Mouse (Mus musculus) monocyte, adult 2 months (primary cell): ENCODE data around the gene 5031439G07Rik.
"Not testable (repeated sequence)": the region's sequence is repeated elsewhere in the genome, so short reads cannot be mapped to it uniquely, and the experiment has no call there.

ENCODE experiments used
- DNase-seq, 2 experiments: peaks; one replicate each; pipeline ENCODE4 v3.0.0; 2022; ENCODE audit warnings: low spot score in 2 of 2, low read depth in 1 of 2

Gene 5031439G07Rik

DNA sequence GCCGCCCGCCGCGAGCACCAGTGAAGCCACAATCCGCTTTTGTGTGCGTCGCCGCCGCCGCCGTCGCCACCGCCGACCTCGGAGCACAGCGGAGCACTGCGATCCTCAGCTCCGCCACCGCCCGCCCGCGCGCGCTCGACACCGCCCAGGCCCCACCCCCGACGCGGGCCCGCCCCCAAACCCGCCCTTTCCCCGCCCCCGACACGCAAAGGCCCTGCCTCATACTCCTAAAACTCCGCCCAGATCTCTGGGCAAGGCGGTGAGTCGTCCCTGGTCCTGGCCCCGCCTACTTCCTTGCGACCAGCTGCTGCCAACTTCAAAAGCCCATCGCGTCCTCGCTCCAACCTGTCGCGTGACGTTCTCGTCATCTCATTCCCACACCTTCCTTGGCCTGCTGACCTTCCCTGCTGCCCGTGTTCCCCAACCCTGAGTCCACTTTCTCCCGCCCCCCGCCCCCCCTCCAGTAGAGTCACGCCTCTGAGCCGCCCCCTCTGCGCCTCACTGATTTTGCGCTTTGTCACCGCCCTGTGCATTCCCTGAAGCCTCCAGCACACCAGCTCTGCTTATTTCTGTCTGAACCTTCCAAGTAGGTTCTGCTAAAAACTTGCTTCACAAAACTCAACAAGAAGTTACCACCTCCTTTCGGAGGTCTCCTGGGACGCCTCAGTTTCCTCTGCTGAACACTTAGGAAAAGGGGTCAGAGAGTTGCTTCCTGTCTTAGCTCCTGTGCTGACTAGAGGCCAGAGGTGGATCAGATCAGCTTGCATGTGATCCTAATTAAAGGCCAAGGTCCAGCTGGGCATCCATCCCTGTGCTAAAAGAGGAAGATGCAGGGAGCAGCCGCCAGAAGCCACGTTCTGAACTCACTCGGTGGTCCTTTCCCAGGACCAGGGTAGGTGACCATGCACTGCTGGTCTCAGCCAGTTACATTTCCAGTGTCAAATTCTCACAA is at the start of gene 5031439G07Rik:
TSS of gene 5031439G07Rik (minus strand) at position 678 of the 952 bp plus-strand sequence.
- DNase-seq = peak; percentile 64 to 80

DNA sequence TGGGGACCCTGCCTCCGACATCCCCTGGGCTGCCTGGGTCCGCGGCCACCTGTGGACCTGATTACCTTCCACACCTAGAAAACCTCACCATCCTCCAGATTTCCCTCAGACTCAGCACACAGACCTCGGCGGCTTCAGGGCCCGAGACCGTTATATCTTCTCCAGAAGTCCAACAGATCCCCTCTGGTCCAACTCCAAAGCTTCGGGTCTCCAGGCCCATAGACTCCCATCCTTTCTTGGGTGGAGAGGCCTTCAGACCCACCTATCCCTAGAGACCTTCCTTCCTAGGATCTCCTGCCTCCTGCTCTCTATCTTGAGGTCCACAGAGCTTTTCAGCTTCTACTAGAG is 49.0 kb upstream of the 5031439G07Rik start:
- DNase-seq = no peak

DNA sequence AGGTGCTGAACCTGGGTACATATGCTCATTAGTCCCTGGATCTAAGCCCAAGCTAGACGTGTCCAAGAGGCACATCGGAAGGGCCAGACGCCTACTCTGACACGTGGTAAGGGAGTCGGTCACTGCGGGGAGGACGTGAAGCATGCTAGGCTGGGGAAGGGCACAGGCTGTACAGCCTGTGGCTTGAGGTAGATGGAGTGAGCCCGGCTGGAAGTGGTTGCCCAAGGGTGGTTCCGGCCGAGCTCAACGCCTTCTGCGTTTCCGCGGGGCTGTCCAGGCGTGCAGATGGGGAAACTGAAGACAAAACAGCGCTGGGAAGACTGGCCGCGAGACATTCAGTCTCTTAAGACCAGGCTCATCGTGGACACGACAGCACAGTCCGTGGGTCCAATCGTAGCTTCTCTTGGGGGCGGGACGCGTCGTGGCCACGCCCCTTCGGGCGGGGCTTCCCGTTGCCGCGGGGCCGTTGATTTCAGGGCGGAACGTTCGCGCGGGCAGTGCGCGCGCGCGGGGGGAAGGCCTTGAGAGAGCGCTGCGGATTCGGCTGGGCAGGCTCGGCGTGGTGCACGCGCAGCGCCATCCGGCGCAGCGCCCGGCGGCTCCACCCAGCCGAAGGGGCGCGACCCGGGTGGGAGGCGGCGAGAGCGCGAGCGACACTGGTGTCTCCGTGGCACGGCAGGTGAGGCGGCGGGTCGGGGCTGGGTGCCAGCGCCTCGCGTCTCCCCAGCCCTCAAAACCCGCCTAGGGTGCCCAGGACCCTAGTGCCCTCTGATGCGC is 48.4 kb upstream of the 5031439G07Rik start:
- peak; percentile 92 to 98 for DNase-seq

DNA sequence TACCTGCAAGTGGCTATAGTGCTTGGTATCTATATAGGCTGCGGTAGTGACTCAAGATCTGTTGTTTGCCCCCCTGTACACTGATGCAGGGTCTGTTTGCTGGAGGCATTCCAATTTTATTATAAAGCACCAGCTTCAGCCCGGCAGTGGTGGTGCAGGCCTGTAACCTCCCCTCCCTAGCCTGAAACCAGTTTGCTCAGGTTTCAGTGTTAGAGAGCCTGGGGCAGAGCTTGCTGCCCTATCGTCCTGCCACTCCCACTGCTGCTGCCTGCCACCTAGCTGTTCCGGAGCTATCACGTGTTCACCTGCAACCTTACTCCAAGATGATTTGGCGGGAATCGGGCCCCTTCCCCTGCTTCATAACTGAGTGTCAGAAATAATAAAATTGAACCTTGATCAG is 45.6 kb upstream of the 5031439G07Rik start:
- DNase-seq = not testable (repeated sequence)

DNA sequence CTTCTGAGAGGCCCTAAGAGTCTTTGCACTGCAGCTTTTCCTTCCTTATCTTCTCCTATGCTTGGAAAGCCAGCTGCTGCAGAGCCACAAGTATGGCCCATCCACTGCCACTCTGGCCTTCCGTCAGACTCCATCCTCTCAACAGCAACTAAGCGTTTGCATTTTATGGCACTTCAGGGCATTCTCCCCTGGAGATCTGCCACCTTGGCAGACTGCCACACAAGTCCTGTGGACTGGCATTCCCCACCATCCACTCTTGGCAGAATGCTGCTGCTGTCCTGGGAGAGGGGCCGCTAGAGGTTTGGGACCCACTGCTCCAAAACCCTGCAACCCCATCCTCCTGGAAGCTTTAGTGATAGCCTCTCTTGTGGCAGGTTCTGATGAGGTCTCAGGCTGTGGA is 43.5 kb upstream of the 5031439G07Rik start:
- DNase-seq = no peak

DNA sequence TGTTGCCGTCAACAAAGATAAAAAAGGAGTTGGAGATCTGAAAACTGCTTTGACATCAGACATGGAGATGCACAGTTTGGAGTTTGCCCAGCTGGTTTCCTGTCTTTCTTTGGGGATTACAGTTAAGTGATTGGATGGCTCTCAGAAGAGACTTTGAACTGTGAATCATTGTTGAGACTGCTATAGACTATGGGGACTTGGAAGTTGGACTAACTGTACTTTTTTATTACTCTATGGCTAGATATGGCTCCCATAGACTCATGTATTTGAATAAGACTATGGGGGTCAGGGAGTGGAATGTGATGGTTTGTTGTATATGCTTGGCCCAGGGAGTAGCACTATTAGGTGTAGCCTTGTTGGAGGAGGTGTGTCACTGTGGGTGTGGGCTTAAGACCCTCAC is 42.3 kb upstream of the 5031439G07Rik start:
- not testable (repeated sequence) for DNase-seq

DNA sequence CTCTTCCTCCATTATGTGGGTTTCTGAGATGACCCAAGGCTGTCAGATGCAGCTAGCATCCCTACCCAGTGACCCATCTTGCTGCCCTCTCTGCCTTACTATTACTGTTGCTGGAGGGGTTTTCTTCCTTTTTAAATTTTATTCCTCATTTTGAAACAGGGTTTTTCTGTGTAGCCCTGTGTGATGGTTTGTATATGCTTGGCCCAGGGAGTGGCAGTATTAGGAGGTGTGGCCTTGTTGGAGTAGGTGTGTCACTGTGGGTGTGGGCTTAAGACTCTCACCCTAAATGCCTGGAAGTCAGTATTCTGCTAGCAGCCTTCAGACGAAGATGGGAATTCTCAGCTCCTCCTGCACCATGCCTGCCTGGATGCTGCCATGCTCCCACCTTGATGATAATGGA is 40.3 kb upstream of the 5031439G07Rik start, which contains the start of gene Fam118a:
TSS of gene Fam118a (plus strand) at position 301 of the 400 bp plus-strand sequence.
- not testable (repeated sequence) for DNase-seq

DNA sequence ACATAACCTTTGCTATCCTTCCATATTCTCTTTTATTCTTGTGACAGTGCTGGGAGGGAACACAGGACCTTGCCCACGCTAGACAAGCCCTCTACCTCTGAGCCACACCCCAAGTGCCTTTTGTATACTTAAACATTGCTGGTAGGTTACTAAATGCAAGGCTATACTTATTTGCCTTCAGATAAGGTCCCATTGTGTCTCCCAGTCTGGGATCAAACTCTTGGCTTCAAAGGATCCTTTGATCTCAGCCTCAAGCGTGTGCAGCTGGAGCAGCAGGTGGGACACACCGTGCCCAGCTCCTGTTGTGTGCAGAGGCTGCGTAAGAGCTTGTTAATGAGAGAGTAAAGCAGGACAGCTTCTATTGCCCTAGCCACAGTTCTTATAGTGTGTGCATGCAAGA is 39.4 kb upstream of the 5031439G07Rik start:
- DNase-seq = no peak

DNA sequence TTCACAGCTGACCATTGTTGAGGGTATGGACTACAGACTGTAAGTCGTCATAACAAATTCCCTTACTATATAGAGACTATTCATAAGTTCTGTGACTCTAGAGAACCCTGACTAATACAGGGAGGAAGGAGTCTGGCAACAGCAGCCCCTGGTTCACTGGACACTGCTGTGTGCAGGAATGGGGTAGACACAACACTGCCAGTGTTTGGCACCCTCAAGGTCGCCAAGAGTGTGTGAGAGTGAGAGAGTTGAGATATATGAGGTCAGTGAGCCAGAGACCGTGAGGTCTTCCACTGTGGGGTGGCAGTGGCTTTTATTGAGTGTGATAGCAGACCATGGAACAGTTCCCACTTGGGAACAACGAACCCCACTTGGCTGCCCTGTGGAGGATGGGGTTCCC is 37.8 kb upstream of the 5031439G07Rik start:
- no peak for DNase-seq

DNA sequence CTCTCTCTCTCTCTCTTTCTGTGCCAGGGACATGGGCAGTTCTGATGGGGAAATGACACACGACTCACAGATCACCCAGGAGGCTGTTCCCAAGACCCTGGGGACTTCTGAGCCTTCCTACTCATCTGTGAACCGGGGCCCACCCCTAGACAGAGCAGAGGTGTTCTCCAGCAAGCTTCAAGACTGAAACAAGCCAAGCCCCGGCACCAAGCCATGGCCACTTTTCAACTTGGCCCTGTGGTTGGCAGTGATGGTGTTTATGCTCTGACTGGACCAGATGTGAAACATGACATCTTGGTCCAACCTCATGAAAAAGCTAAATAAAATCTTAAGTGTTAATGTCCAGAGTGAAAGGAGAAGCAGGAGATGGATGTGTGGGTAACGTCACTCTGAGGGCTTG is 33.9 kb upstream of the 5031439G07Rik start:
- no peak for DNase-seq

DNA sequence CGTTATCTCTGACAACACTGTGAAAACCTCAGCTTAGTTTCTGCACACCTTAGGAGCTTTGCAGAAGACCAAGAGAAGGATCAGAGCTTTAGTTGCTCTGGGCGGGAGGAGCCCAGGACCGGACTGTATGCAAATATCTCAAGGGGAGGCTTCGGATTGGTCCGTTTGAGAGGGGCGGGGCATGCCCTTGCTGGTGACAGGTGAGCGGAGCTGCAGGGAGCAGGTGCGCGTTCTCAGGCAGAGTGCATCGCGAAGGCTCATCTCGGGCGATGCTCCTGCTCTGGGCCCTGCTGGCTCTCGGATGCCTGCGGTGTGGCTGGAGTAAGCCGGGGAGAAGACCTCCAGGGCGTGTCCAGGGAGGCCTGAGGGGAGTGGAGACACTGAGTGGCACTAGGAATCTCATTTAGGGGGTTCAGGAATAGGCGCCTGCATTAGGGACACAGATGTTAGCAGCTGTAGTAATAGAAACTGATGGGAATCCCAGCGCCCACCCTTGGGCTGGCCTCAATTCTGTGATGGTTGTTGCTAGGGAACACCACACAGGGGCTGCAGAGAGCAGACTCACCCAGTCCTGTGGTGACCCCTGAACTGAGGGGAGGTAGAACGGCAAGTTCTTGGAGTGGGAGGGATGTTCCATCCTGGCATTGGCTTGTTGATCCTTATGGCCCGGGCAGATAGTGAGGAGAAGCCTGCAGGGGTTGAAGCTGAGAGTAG is 28.8 kb upstream of the 5031439G07Rik start, which contains the start of gene Upk3a:
TSS of gene Upk3a (plus strand) at position 191 of the 714 bp plus-strand sequence.
- DNase-seq = no peak

DNA sequence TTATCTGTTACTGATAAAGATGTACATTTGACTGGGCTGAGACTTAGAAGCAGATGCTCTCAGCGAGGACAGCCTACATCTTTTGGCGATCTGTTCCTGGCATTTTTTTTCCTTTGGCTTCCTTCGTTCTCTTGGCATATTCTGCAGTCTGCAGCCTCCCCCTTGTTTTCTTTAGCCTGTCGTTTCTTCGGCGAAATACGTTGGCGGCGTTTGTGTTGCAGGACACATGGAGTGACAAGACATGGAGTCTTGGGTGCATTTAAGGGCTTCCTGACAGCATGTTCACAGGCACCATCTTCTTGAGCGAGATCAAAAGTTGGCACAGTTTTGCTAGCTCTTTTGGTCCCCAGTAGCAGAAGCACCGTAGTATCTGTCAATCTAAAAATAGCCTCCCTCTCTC is 27.4 kb upstream of the 5031439G07Rik start:
- no peak for DNase-seq

DNA sequence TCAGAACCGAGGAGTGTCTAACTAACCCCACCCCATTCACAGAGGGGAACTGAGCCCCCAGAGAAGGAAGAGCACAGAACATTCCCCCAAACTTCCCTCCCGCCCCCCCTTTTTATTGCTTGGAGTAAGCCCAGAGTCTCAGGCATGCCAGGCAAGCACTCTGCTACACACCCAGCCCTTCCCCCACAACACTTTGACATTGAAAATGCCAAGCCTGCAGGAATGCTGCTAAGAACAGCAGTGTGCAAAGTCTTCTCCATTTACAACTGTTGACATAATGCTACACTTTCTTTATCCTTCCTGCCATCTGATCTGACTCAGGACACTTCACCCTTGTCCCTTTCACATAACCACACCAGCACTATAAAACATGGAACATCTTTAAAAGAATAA is 24.3 kb upstream of the 5031439G07Rik start:
- no peak for DNase-seq

DNA sequence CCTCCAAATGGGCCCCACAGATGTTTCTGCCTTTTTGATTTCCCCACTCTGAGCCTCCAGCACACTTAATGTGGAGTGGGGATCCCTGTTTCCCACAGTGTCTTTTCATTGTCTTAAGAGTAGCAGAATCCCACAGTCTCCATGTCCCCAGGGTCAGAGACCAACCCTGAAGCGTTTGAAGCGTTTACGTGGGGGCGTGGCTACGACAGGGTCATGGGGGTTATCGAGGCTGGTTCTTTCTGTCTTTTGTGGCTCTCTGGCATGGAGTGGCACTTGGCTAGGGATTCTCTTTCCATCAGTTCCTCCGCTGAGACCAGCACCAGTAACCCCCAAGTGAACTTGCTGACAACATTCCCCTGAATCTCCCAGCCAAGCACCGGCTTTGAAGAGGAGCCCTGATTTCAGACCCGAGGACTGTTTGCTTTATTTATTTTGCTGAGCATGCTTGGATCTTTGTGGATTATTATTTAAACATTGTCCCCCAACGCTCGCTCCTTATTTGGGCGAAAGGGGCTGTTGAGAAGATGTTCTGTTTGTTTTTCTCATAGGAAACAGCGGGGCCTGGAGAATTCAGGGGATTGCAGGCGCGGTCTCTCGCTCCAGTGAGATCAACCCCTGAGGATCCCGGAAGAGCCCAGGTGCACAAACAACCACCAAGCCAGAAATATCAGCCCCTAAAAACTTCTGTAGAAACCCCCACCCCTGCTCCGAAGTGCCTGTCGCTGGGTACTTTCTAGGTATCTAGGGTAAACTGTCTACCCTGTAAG is 23.7 kb upstream of the 5031439G07Rik start:
- no peak for DNase-seq

DNA sequence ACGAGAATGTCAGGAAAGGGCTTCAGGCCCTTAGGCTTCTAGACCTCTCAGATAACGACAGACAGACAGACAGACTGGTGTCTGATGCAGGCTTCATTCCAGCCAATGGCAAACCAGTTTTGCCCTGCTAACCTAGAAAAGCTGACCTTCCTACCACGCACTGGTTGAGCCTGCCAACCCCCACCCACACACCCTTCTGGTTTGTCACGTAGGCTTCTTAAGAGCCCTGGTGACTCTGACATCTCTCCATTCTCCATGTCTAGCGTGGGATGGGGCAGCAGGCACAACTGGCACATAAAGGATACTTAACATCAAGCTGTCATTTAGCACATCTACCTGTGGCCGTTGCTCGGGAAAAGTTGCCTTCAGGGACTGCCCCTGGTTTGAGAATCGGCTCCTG is 21.3 kb upstream of the 5031439G07Rik start:
- no peak for DNase-seq

DNA sequence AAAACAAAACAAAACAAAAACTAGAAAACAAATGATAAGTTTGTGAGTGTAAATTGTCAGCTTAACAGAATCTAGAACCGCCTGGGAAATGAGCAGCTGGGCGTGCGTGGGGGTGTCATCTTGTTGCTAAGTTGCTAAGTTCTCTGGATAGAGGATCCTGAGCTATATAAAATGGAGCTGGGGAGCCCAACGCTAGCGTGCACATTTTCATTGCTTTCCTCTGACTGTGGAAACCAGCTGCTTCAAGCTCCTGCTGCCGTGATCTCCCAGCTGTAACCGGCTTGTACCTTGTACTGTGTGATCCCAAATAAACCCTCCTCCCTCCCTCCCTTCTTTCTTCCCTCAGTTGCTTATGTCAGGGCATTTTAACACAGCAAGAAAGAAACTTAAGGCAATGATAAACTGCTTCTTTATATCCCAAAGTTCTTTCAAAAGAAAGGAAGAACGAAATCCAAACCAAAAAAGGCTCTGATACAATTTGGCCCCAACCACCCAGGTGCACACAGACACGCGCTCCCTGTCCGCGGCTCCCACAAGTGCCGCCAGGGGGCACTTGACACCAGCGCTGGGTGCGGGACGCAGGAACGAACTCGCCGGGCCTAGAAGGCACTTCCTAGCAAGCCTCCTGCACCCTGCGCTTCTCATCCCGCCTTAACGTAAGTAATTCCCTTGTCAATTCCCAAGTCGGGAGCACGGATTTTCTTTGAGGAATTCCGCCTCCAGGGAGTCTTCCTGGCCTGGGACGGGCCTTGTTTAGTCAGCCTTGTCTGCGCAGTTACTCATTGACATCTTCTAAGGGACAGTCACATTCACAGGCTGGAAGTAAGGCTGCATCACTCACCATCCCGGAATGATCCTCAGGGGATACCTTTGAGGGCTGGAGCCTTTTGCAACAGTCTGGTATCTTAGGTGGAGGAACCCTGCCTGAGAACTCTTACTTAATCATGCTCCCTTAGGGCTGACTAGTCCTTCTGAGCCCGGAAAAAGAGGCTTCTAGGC is 12.9 kb upstream of the 5031439G07Rik start:
- peak in 1 of 2 experiments; percentile 55 for DNase-seq

DNA sequence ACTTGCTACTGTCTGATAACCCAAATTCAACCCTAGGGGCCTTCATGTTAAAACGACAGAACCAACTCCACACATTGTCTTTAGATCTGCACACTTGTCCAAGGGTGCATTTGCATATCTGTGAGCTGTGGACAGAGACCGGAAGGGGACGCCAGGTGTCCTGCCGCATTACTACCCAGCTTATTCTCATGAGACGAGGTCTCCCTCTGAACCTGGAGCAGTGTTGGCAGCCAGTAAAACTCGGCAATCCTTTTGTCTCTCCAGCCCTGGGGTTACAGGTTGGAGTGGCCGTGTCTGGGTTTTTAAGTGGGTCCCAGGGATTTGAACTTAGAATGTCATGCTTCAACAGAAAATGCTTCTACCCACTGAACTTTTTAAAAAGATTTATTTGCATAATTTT is 11.6 kb upstream of the 5031439G07Rik start:
- no peak for DNase-seq

DNA sequence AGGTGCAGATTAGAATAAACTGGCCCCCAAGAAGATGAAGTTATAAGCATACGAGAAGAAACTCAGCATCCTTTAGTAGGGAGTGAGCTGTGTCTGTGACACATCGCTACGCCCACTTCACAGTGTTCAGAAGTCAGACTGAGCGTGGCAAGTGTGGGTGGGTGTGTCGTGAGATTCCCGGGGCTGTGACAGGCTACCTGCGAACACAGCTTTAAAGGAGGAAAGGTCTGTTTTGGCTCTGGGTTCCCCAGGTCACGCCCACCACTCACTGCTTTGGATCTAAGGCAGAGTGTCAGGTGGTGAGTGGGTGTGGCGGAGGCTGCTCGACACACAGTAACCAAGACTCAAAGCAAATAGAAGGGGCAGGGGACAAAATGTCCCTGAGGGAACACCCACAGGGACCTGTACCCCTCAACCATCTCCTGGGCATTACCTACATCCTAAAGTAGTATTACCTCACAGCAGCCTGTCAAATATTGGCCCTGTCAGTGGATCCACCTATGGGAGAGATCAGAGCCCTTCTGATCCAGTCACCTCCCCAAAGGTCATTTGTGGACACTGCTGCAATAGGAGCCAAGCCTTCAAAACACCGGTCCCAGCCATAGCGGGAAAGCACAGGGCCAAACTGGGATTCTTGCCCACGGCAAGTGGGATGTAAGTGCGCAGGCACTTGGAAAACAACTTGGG is 9.6 kb upstream of the 5031439G07Rik start:
- no peak for DNase-seq

DNA sequence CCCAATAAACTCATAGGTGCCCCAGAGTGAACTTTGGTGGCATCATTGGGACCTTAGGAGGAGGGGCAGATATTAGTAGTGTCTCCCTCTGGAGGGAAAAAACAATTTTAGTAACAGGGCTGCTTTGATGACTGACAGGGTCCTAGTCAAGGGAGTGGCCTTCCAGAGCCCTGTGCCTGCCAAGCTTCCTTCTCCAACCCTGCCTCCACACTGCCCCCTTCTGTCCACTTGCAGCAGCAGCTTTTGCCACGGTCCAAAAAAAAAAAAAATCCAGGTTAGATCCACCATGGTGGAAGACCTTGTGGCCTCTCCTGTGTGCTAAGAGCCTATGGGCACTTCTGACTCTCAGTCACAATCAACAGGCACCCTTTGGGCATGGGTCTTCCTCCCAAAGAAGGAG is 7.6 kb upstream of the 5031439G07Rik start:
- DNase-seq = peak in 1 of 2 experiments; percentile 59
